Mouse (Mus musculus) midbrain, embryonic 10.5 days (tissue): ENCODE measurements around the gene Scrn1. TPM values are rescaled to one million over a fixed set of nuclear protein-coding genes. Genes with fewer than 3 reads are reported as not detected.

Source experiments
- DNase-seq: peaks from one replicate; pipeline ENCODE4 v3.0.0-alpha.2; 2017; ENCODE audit warnings: low spot score
- H3K27ac ChIP-seq: fragments of 300-500 bp; sonication (generic); replicated peaks from 2 replicates; pipeline ENCODE4 v1.5.1; 2016; ENCODE audit warnings: mild to moderate bottlenecking
- H3K27me3 ChIP-seq: fragments of 300-500 bp; sonication (generic); 2 replicates; pipeline ENCODE4 v1.6.1; 2016; ENCODE audit warnings: low read depth, mild to moderate bottlenecking; ENCODE audit not compliant: poor library complexity, severe bottlenecking
- H3K36me3 ChIP-seq: fragments of 300-500 bp; sonication (generic); 2 replicates; pipeline ENCODE4 v1.6.1; 2016; ENCODE audit warnings: mild to moderate bottlenecking, moderate library complexity
- H3K4me1 ChIP-seq: fragments of 300-500 bp; sonication (generic); 2 replicates; pipeline ENCODE4 v1.6.1; 2016
- H3K4me3 ChIP-seq: fragments of 300-500 bp; sonication (generic); 2 replicates; pipeline ENCODE4 v1.5.1; 2016; ENCODE audit warnings: mild to moderate bottlenecking, moderate library complexity
- H3K9me3 ChIP-seq: fragments of 300-500 bp; sonication (generic); replicated peaks from 2 replicates; pipeline ENCODE4 v1.6.1; 2016; ENCODE audit warnings: mild to moderate bottlenecking
- WGBS: fragments of 180-500 bp; shearing (Covaris S2); methylation state at CpG from one replicate; pipeline ENCODE4 v1.1.7; 2016; 5-methylcytosine and 5-hydroxymethylcytosine counted together
- polyA plus RNA-seq: library from polyadenylated mRNA; unstranded; fragments of >200 nt; fragmentation: Nextera tagmentation; extraction: Ambion mirVana; gene quantifications from 2 replicates; pipeline ENCODE4 v1.2.1, GENCODE M21; 2016

Scrn1 gene
- 47.7 and 66.6 TPM in 2 replicates for polyA plus RNA-seq

DNA sequence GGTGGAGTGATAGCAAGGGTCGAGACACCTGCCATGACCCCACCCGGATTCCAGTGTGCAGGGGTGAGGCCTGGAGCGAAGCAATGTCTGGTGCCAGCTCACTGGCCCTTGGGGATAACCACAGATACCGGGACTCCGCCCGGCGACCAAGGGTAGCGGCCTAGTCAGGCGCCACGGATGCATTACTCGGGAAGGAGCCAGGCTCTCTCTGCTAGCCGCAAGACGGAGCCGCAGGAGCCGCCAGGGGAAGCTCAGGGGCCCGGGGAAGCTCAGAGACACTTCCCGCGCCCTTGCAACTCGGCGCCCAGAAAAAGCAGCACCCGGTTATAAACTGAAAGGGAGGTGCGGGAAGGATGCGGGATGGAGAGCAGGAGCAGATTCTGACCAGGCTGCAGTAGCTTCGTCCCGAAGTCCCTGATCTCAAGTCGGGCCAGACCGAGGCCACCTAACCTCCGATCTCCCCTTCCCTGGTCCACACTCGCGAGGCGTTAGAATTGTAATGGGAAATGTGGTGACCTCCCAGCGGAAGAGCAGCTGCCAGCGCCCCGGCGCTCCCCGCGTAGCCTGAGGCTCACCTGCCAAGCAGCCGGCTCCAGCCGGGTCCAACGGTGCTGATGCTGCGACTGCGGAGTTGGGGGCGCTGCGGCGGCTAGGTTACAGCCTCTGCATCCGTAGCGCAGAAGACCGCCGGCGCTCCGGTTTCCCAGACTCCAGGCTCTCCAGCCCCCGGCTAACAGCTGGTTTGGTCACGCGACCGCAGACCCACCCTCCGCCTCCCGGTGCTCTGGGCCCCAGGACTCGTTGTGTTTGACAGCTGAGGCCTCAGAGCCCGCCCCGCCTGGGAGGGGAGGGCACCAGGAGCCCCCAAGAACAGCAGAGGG lies at the start of gene Scrn1:
Gene Scrn1, minus strand, starts transcription at position 825 of the 881 bp plus-strand sequence.
- Histone ChIP-seq H3K36me3 (no peaks in the 10 kb centered on the region), H3K27me3 (peaks cover 35% of the 10 kb centered on the region), H3K9me3 (no peaks in the 10 kb centered on the region), H3K4me3 (peak within 1 kb of the TSS; percentile 72), H3K4me1 (peaks cover 76% of the 10 kb centered on the region), H3K27ac (peak within 1 kb of the TSS; percentile 95)
- DNase-seq = peak; percentile 83
- WGBS = under 1% methylated on average over 60 of the region's 60 CpGs

DNA sequence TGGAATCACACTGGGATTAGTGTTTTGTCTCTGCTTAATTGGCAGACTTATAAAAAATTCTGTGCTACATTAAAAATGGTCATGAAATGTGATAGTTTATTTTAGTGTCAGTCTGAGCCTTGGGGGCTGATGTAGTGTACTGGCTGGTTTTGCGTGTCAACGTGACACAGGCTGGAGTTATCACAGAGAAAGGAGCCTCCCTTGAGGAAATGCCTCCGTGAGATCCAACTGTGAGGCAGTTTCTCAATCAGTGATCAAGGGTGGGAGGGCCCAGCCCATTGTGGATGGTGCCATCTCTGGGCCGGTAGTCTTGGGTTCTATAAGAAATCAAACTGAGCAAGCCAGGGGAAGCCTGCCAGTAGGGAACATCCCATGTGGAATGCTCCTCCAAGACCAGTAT lies 40.0 kb upstream of the Scrn1 start:
- 76% methylated on average over 4 of the region's 4 CpGs for WGBS
- Histone ChIP-seq H3K27me3 (no peaks in the 10 kb centered on the region), H3K27ac (no peak overlapping the region), H3K4me3 (no peak overlapping the region), H3K36me3 (peaks cover 18% of the 10 kb centered on the region), H3K9me3 (peaks cover 9% of the 10 kb centered on the region; the same call in 1 of the 2 replicates), H3K4me1 (no peaks in the 10 kb centered on the region)
- DNase-seq = no peak

DNA sequence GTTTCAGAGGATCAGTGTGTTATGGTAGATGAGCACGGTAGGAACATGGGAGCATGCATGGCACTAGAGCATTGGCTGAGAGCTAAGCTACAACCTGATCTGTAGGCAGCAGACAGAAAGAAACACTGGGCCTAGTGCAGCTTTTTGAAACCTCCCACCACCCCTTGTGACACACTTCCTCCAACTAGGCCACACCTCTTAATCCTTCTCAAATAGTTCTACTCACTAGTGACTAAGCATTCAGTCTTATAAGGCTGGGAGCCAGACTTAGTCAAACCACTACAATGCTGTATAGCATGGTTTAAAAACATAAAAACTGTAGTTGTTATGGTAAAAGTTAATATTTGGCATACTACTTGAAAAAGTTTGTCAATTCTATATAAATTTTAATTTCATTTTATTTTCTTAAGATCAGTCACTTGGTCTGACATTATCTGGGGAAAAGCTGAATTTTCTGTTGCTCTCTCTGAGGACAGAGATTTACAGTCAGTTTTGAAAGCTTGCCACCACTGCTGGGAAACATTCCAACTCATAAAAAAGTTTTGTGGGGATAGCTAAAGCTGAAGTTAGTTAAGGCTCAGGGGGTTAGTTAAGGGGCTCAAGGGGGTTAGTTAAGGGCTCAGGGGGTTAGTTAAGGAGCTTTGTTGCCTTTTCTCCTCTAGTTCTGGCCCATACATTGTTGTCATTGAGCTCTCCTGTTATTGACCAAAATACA lies 37.9 kb upstream of the Scrn1 start:
- H3K36me3 ChIP-seq = peaks cover 13% of the 10 kb centered on the region; the same call in 1 of the 2 replicates
- no peaks in the 10 kb centered on the region for H3K4me1 ChIP-seq
- peaks cover 4% of the 10 kb centered on the region; the same call in 1 of the 2 replicates for H3K9me3 ChIP-seq
- H3K4me3 ChIP-seq = no peak overlapping the region
- no peaks in the 10 kb centered on the region for H3K27me3 ChIP-seq
- WGBS = 100% methylated on average over 1 of the region's 1 CpGs
- H3K27ac ChIP-seq = no peak overlapping the region
- DNase-seq = no peak

DNA sequence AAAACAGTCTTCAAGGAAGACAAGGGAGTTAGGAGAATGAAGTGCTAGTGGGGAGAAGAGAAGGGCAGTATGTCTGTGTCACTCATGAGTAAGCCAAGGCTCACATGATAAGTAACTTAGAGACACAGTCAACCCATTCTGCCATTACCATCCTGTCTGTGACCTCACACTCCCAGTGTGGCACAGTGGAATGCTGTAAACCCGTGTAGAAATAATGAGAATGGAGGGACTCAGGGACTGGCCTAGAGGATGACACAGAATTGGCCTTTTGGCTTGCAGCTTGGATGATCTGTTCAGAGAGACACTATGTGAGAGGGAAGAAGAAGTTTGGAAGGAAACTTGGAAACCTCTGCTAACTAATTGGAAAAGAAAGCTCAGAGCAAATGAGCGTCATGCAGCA lies 36.6 kb upstream of the Scrn1 start:
- no peaks in the 10 kb centered on the region for H3K4me1 ChIP-seq
- H3K9me3 ChIP-seq = no peaks in the 10 kb centered on the region; the same call in 1 of the 2 replicates
- no peaks in the 10 kb centered on the region for H3K27me3 ChIP-seq
- peaks cover 5% of the 10 kb centered on the region; the same call in 1 of the 2 replicates for H3K36me3 ChIP-seq
- H3K27ac ChIP-seq = no peak overlapping the region
- 96% methylated on average over 2 of the region's 2 CpGs for WGBS
- no peak for DNase-seq
- no peak overlapping the region for H3K4me3 ChIP-seq

DNA sequence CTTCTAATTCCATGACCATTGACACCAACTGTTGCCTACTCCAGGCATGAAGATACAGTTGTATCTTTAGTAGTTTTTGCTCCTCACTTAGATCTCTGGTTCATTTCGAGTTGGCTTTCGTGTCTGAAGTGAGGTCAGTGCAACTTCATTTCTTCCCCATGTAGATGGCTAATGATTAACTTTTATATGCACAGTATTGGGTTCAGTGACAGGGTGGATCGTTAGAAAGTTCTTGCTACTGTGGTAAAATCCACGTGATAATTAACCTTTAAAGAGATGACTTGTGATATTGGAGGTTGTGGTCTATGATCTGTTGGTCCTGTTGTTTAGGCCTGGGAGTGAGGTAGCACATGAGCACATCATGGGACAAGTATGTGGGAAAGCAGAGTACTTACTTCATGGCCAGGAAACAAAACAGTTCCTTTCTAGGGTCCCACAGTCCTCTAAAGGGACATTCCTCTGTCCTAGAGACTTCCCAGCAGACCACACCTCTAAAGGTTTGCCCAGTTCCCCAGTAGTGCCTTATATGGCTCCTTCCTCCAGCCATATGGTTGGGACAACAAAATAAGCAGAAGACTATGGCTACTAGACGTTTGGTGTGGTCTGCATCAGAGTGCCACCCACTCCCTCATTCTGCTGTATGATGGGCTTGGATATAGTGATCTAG lies 34.5 kb upstream of the Scrn1 start:
- Histone ChIP-seq H3K4me3 (no peak overlapping the region), H3K4me1 (peaks cover 14% of the 10 kb centered on the region), H3K27me3 (0 out of 2 replicates have a peak, but pooled peaks cover 3% of the 10 kb centered on the region), H3K27ac (no peak overlapping the region), H3K36me3 (peaks cover 5% of the 10 kb centered on the region; the same call in 1 of the 2 replicates), H3K9me3 (no peaks in the 10 kb centered on the region)
- DNase-seq = no peak
- WGBS = 86% methylated on average over 5 of the region's 5 CpGs

DNA sequence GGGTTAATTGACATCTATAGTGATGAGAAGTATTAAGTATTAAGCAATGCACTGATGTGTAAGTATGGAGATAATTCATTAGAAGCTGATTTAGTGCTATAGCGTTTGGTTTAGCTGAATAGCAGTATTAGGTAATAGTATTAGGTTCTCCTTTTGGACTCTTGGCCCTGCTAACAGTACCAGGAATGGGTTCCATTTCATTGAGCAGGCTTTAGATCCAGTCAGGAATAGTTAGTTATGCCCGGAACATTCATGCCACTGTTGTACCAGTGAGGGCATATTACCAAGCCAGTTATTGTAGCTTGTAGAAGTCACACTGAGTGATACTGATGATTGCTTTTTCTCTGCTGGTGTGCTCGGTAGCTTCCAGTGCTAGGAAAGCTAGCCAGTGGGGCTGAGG lies 31.4 kb upstream of the Scrn1 start:
- DNase-seq = no peak
- 90% methylated on average over 3 of the region's 3 CpGs for WGBS
- no peak overlapping the region for H3K27ac ChIP-seq

DNA sequence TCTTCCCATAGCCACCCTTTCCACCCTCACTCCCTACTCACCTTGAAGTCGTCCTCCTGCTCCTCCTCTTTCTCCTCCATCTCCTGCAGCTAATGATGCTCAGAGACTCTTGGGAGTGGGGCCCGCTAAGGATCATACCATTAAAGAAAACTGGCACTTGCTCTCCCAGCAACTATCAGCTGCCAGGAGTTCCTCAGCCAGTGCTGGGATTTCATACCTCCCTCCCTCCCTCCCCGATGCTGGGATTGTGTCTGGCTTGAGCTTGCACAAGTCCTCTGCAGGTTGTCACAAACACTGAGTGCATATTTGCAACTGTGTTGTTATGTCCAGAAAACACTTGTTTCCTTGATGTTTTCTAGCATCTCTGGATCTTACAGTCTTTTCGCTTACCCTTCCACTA lies 30.9 kb upstream of the Scrn1 start, which contains the start of gene Fkbp14:
Gene Fkbp14, minus strand, starts transcription at position 101 of the 400 bp plus-strand sequence.
- Histone ChIP-seq H3K4me1 (peaks cover 40% of the 10 kb centered on the region), H3K9me3 (no peaks in the 10 kb centered on the region), H3K4me3 (peak within 1 kb of the TSS; percentile 79), H3K36me3 (no peaks in the 10 kb centered on the region), H3K27ac (no peak within 1 kb of the TSS), H3K27me3 (0 out of 2 replicates have a peak, but pooled peaks cover 3% of the 10 kb centered on the region)
- 76% methylated on average over 4 of the region's 4 CpGs for WGBS
- DNase-seq = no peak

More for the DNA sequence above, 31.4 kb upstream of the Scrn1 start:
- Histone ChIP-seq H3K4me3 (no peak overlapping the region), H3K9me3 (no peaks in the 10 kb centered on the region), H3K36me3 (no peaks in the 10 kb centered on the region), H3K27me3 (0 out of 2 replicates have a peak, but pooled peaks cover 3% of the 10 kb centered on the region), H3K4me1 (peaks cover 35% of the 10 kb centered on the region)

DNA sequence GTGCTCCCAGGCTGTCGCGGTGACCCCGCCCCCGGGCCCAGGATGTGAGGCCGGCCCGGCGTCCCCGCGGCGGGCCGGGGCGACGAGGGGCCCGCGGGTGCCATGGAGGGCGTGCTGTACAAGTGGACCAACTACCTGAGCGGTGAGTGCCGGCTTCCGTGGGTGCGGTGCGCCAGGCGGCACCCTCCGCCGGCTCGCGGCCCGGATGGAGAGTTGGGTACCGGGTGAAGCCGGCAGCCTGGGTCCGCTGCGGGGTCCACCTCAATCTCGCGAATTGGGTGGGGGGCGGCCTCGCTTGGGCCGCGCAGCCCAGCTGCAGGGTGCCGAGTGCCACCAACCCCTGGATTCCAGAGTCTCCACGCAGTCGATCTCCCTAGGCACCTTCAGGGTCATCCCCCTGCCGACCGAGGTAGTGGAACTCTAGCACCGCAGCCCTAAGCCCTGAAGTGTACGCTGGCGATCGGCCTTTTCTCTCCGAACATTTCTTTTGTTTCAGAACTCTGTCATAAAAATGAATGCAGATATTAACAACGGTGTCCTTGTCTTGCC lies 29.1 kb upstream of the Scrn1 start:
- peaks cover 56% of the 10 kb centered on the region for H3K4me1 ChIP-seq
- WGBS = under 1% methylated on average over 48 of the region's 48 CpGs
- H3K4me3 ChIP-seq = peak overlapping the region; percentile 79

DNA sequence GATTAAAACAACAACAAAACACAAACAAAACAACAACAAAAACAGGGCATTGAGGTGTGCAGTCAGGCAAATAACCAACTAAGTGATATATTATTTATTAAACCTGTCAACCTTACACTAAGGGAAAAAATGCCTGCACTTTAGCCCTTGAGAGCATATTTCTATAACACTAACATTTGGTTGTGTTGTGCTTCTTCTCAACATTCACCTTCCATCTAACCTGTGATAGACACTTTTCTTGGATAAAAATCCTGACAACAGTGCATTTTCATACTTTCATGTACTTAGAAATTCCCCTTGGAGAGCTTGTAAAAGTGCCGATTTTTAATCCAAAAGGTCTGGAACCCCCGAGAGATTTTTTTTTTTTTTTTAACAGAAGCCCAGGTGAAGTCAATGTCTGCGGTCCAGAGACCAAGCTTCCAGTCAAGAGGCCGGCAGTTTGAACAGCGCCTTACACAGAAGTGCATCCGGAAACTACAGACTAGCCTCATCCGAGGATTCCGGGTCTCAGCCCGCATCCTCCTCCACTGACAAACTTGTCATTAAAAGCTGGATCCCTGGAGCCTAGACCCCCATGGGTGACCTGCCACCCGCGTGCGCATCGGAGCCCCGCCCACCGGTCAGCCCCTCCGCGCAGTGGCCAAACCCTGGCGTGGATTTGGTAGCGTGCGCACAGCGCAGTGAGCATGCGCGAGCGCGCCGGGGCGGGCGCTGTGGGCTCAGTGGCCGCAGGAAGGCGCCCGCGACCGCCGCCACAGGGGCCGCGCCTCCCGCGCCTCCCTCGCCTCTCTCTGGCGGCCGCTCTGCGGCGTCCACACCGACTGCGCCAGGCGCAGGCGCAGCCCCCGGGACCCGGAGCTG lies 28.4 kb upstream of the Scrn1 start, which contains the start of gene Plekha8:
Gene Plekha8, plus strand, starts transcription at position 643 of the 861 bp plus-strand sequence.
- DNase-seq = peak; percentile 91
- H3K27ac ChIP-seq = peak within 1 kb of the TSS; percentile 90
- peaks cover 56% of the 10 kb centered on the region for H3K4me1 ChIP-seq
- under 1% methylated on average over 49 of the region's 49 CpGs for WGBS
- H3K27me3 ChIP-seq = 0 out of 2 replicates have a peak, but pooled peaks cover 3% of the 10 kb centered on the region
- no peaks in the 10 kb centered on the region for H3K9me3 ChIP-seq
- peak within 1 kb of the TSS; percentile 79 for H3K4me3 ChIP-seq
- no peaks in the 10 kb centered on the region for H3K36me3 ChIP-seq

More for the DNA sequence above, 29.1 kb upstream of the Scrn1 start:
- Histone ChIP-seq H3K27ac (peak overlapping the region; percentile 90), H3K27me3 (0 out of 2 replicates have a peak, but pooled peaks cover 3% of the 10 kb centered on the region), H3K9me3 (no peaks in the 10 kb centered on the region), H3K36me3 (no peaks in the 10 kb centered on the region)
- DNase-seq = no peak

DNA sequence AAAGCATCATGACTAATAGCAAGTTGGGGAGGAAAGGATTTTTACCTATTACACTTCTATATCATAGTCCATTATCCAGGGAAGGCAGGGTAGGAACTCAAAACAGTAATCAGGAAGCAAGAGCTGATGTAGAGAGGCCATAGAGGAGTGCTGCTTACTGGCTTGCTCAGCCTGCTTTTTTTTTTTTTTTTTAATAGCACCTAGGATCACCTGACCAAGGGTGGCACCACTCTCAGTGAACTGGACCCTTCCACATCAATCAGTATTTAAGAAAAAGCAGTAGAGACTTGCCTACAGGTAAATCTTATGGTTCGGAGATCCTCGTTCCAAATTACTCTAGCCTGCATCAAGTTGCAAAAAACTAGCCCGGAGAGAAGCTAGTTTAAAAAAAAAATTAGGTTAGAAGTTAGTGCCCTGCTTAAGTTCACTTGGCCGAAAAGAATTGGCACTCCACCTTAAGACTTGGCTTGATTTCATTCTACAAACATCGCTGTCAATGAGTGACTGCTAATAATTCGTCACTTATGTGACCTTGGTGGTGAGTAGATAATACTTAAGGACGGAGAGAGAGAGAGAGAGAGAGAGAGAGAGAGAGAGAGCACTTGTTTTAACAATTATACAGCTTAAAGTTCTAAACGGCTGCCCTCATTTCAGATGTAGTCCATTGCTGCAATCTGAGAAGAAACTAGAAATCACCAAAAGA lies 27.6 kb upstream of the Scrn1 start:
- H3K4me3 ChIP-seq = peak overlapping the region; percentile 69
- no peaks in the 10 kb centered on the region for H3K9me3 ChIP-seq
- H3K27ac ChIP-seq = no peak overlapping the region; the same call in 1 of the 2 replicates
- peaks cover 60% of the 10 kb centered on the region for H3K4me1 ChIP-seq
- no peak for DNase-seq
- 62% methylated on average over 8 of the region's 8 CpGs for WGBS
- H3K27me3 ChIP-seq = 0 out of 2 replicates have a peak, but pooled peaks cover 3% of the 10 kb centered on the region
- H3K36me3 ChIP-seq = no peaks in the 10 kb centered on the region
